Mouse (Mus musculus): Measurements from ENCODE around the gene Galnt11. TPM values are rescaled to one million over a fixed set of nuclear protein-coding genes. Genes with fewer than 3 reads are reported as not detected.

The Galnt11 gene
- polyA plus RNA-seq, 1 experiment from 2014 or later = 37.0 TPM

GRCm38 (mm10) chr5:25245806-25246472 is 24.2 kb downstream of the Galnt11 start:
- DNase-seq (ENCODE audit: low spot score) (no peak), ATAC-seq (replicated peaks; ENCODE audit: low FRiP score) (no peak)
- H3K9me3 ChIP-seq (ENCODE audit: control insufficient read depth, low read length) = no peaks in the 10 kb centered on the region
- no peak overlapping the region for H3K27ac ChIP-seq (ENCODE audit: low read depth, low read length)
- H3K9ac ChIP-seq (ENCODE audit: low read length) = no peak overlapping the region
- H3K4me1 ChIP-seq (replicated peaks; ENCODE audit: control insufficient read depth, insufficient read depth, low read length) = no peaks in the 10 kb centered on the region
- no peak overlapping the region for H3K4me3 ChIP-seq (ENCODE audit: low read depth, low read length)
- WGBS = 91% methylated on average over 10 of the region's 10 CpGs
- peaks cover 2% of the 10 kb centered on the region; the same call in 1 of the 2 replicates for H3K36me3 ChIP-seq (ENCODE audit: control insufficient read depth, insufficient read depth, low read length)
- H3K27me3 ChIP-seq (ENCODE audit: control insufficient read depth, insufficient read depth, low read length) = no peaks in the 10 kb centered on the region
- no peak overlapping the region for H3K4me2 ChIP-seq (ENCODE audit: low read depth, low read length, severe bottlenecking)

GRCm38 (mm10) chr5:25246473-25246865 is 24.8 kb downstream of the Galnt11 start:
- no peak overlapping the region for H3K4me3 ChIP-seq (ENCODE audit: low read depth, low read length)
- H3K9me3 ChIP-seq (ENCODE audit: control insufficient read depth, low read length) = no peaks in the 10 kb centered on the region

GRCm38 (mm10) chr5:25247036-25247435 is 25.3 kb downstream of the Galnt11 start:
- 88% methylated on average over 3 of the region's 3 CpGs for WGBS
- Histone ChIP-seq H3K4me3 (ENCODE audit: low read depth, low read length) (no peak overlapping the region), H3K9ac (ENCODE audit: low read length) (no peak overlapping the region), H3K27ac (ENCODE audit: low read depth, low read length) (no peak overlapping the region), H3K4me2 (ENCODE audit: low read depth, low read length, severe bottlenecking) (no peak overlapping the region), H3K27me3 (ENCODE audit: control insufficient read depth, insufficient read depth, low read length) (no peaks in the 10 kb centered on the region), H3K9me3 (ENCODE audit: control insufficient read depth, low read length) (no peaks in the 10 kb centered on the region), H3K36me3 (ENCODE audit: control insufficient read depth, insufficient read depth, low read length) (peaks cover 2% of the 10 kb centered on the region; the same call in 1 of the 2 replicates), H3K4me1 (replicated peaks; ENCODE audit: control insufficient read depth, insufficient read depth, low read length) (no peaks in the 10 kb centered on the region)
- no peak for DNase-seq (ENCODE audit: low spot score)
- ATAC-seq (replicated peaks; ENCODE audit: low FRiP score) = no peak

More at GRCm38 (mm10) chr5:25246473-25246865, 24.8 kb downstream of the Galnt11 start:
- Histone ChIP-seq H3K4me1 (replicated peaks; ENCODE audit: control insufficient read depth, insufficient read depth, low read length) (no peaks in the 10 kb centered on the region), H3K36me3 (ENCODE audit: control insufficient read depth, insufficient read depth, low read length) (peaks cover 2% of the 10 kb centered on the region; the same call in 1 of the 2 replicates), H3K27ac (ENCODE audit: low read depth, low read length) (no peak overlapping the region), H3K9ac (ENCODE audit: low read length) (no peak overlapping the region), H3K4me2 (ENCODE audit: low read depth, low read length, severe bottlenecking) (no peak overlapping the region), H3K27me3 (ENCODE audit: control insufficient read depth, insufficient read depth, low read length) (no peaks in the 10 kb centered on the region)
- no peak for ATAC-seq (replicated peaks; ENCODE audit: low FRiP score)
- WGBS = 77% methylated on average over 1 of the region's 1 CpGs
- DNase-seq (ENCODE audit: low spot score) = no peak

GRCm38 (mm10) chr5:25252423-25252822 is 30.7 kb downstream of the Galnt11 start:
- Histone ChIP-seq H3K4me2 (ENCODE audit: low read depth, low read length, severe bottlenecking) (no peak overlapping the region), H3K4me3 (ENCODE audit: low read depth, low read length) (no peak overlapping the region), H3K9me3 (ENCODE audit: control insufficient read depth, low read length) (no peaks in the 10 kb centered on the region), H3K27ac (ENCODE audit: low read depth, low read length) (no peak overlapping the region), H3K4me1 (replicated peaks; ENCODE audit: control insufficient read depth, insufficient read depth, low read length) (no peaks in the 10 kb centered on the region), H3K36me3 (ENCODE audit: control insufficient read depth, insufficient read depth, low read length) (peaks cover 2% of the 10 kb centered on the region; the same call in 1 of the 2 replicates), H3K9ac (ENCODE audit: low read length) (no peak overlapping the region), H3K27me3 (ENCODE audit: control insufficient read depth, insufficient read depth, low read length) (no peaks in the 10 kb centered on the region)
- WGBS = 82% methylated on average over 2 of the region's 2 CpGs
- no peak for ATAC-seq (replicated peaks; ENCODE audit: low FRiP score)
- no peak for DNase-seq (ENCODE audit: low spot score)

- ATAC-seq (replicated peaks; ENCODE audit: low FRiP score) (no peak), DNase-seq (ENCODE audit: low spot score) (no peak)
- Histone ChIP-seq H3K4me2 (ENCODE audit: low read depth, low read length, severe bottlenecking) (no peak overlapping the region), H3K4me1 (replicated peaks; ENCODE audit: control insufficient read depth, insufficient read depth, low read length) (no peaks in the 10 kb centered on the region), H3K9me3 (ENCODE audit: control insufficient read depth, low read length) (no peaks in the 10 kb centered on the region), H3K9ac (ENCODE audit: low read length) (no peak overlapping the region), H3K4me3 (ENCODE audit: low read depth, low read length) (no peak overlapping the region), H3K27ac (ENCODE audit: low read depth, low read length) (no peak overlapping the region), H3K27me3 (ENCODE audit: control insufficient read depth, insufficient read depth, low read length) (no peaks in the 10 kb centered on the region), H3K36me3 (ENCODE audit: control insufficient read depth, insufficient read depth, low read length) (peaks cover 2% of the 10 kb centered on the region; the same call in 1 of the 2 replicates)
- WGBS = 91% methylated on average over 8 of the region's 8 CpGs
These were observed 31.3 kb downstream of the Galnt11 start for GRCm38 (mm10) chr5:25252825-25253544.

- no peak overlapping the region for H3K27ac ChIP-seq (ENCODE audit: low read depth, low read length)
- no peaks in the 10 kb centered on the region for H3K9me3 ChIP-seq (ENCODE audit: control insufficient read depth, low read length)
- no peak for DNase-seq (ENCODE audit: low spot score)
- ATAC-seq (replicated peaks; ENCODE audit: low FRiP score) = no peak
- H3K4me2 ChIP-seq (ENCODE audit: low read depth, low read length, severe bottlenecking) = no peak overlapping the region
- WGBS = 89% methylated on average over 4 of the region's 4 CpGs
- H3K27me3 ChIP-seq (ENCODE audit: control insufficient read depth, insufficient read depth, low read length) = no peaks in the 10 kb centered on the region
- H3K9ac ChIP-seq (ENCODE audit: low read length) = no peak overlapping the region
- H3K4me3 ChIP-seq (ENCODE audit: low read depth, low read length) = no peak overlapping the region
- H3K4me1 ChIP-seq (replicated peaks; ENCODE audit: control insufficient read depth, insufficient read depth, low read length) = no peaks in the 10 kb centered on the region
- H3K36me3 ChIP-seq (ENCODE audit: control insufficient read depth, insufficient read depth, low read length) = peaks cover 2% of the 10 kb centered on the region
These were observed 32.8 kb downstream of the Galnt11 start for GRCm38 (mm10) chr5:25254491-25254890.

- H3K4me1 ChIP-seq (replicated peaks; ENCODE audit: control insufficient read depth, insufficient read depth, low read length) = no peaks in the 10 kb centered on the region
- H3K27me3 ChIP-seq (ENCODE audit: control insufficient read depth, insufficient read depth, low read length) = no peaks in the 10 kb centered on the region
- no peak overlapping the region for H3K4me2 ChIP-seq (ENCODE audit: low read depth, low read length, severe bottlenecking)
- no peaks in the 10 kb centered on the region; the same call in none of the 2 replicates for H3K36me3 ChIP-seq (ENCODE audit: control insufficient read depth, insufficient read depth, low read length)
- no peak overlapping the region for H3K27ac ChIP-seq (ENCODE audit: low read depth, low read length)
- H3K9me3 ChIP-seq (ENCODE audit: control insufficient read depth, low read length) = no peaks in the 10 kb centered on the region
- H3K9ac ChIP-seq (ENCODE audit: low read length) = no peak overlapping the region
- 81% methylated on average over 2 of the region's 2 CpGs for WGBS
- H3K4me3 ChIP-seq (ENCODE audit: low read depth, low read length) = no peak overlapping the region
- DNase-seq (ENCODE audit: low spot score) (no peak), ATAC-seq (replicated peaks; ENCODE audit: low FRiP score) (no peak)
These were observed 35.0 kb downstream of the Galnt11 start for GRCm38 (mm10) chr5:25256686-25257085.

- Histone ChIP-seq H3K27ac (ENCODE audit: low read depth, low read length) (no peak overlapping the region), H3K4me3 (ENCODE audit: low read depth, low read length) (no peak overlapping the region), H3K36me3 (ENCODE audit: control insufficient read depth, insufficient read depth, low read length) (no peaks in the 10 kb centered on the region; the same call in 1 of the 2 replicates), H3K27me3 (ENCODE audit: control insufficient read depth, insufficient read depth, low read length) (no peaks in the 10 kb centered on the region), H3K4me1 (replicated peaks; ENCODE audit: control insufficient read depth, insufficient read depth, low read length) (no peaks in the 10 kb centered on the region), H3K9me3 (ENCODE audit: control insufficient read depth, low read length) (no peaks in the 10 kb centered on the region), H3K9ac (ENCODE audit: low read length) (no peak overlapping the region), H3K4me2 (ENCODE audit: low read depth, low read length, severe bottlenecking) (no peak overlapping the region)
- 91% methylated on average over 6 of the region's 6 CpGs for WGBS
- DNase-seq (ENCODE audit: low spot score) = no peak
- ATAC-seq (replicated peaks; ENCODE audit: low FRiP score) = no peak
These were observed 39.7 kb downstream of the Galnt11 start for GRCm38 (mm10) chr5:25261452-25261851.

Measured in forebrain, embryonic 11.5 days (tissue).